Comparison of ENCODE assay signal across 8 mouse cellular contexts in genomic region chr10:78462945-78463768, GRCm38 (mm10). TPM values are rescaled to one million over a fixed set of nuclear protein-coding genes. Genes with fewer than 3 reads are reported as not detected.
DNase-seq lines count a peak whose midpoint lies in the region; ATAC-seq and TF ChIP-seq lines count a peak whose summit lies in the region.

No protein-coding gene starts in this region.

- no peak for TF ChIP-seq CTCF in kidney, postnatal 0 days (IDR thresholded peaks at IDR 0.05; ENCODE audit: low read depth)

- no peak for DNase-seq in limb, embryonic 11.5 days (ENCODE audit: low spot score)
- DNase-seq in limb, embryonic 10.5 days (ENCODE audit: low spot score): no peak
- DNase-seq in kidney, postnatal 0 days (ENCODE audit: low spot score): no peak
- DNase-seq in gastrocnemius, adult 8-10 months (ENCODE audit: low spot score in 2 of 2): no peak
- no peak for DNase-seq in thymus, postnatal 25 days
- DNase-seq in left cerebral cortex, postnatal 25 days (ENCODE audit: low spot score in 2 of 2): no peak

- H3K9ac ChIP-seq in limb, embryonic 11.5 days (ENCODE audit: low read length): no peak overlapping the region
- no peak overlapping the region for H3K9ac ChIP-seq in forebrain, embryonic 12.5 days
- no peak overlapping the region for H3K9ac ChIP-seq in kidney, postnatal 0 days (ENCODE audit: low read depth, low read length)
- peak overlapping the region; percentile 70 for H3K9ac ChIP-seq in neural tube, embryonic 15.5 days (replicated peaks)

- H3K4me2 ChIP-seq in limb, embryonic 11.5 days (ENCODE audit: low read depth, severe bottlenecking): peak overlapping the region; percentile 99; the same call in 1 of the 2 replicates
- H3K4me2 ChIP-seq in forebrain, embryonic 12.5 days: peak overlapping the region; percentile 99
- peak overlapping the region; percentile 99 for H3K4me2 ChIP-seq in kidney, postnatal 0 days (ENCODE audit: low read length)
- peak overlapping the region; percentile 82 for H3K4me2 ChIP-seq in neural tube, embryonic 15.5 days

- H3K4me3 ChIP-seq in limb, embryonic 11.5 days (ENCODE audit: low read depth, low read length): no peak overlapping the region
- H3K4me3 ChIP-seq in limb, embryonic 10.5 days: no peak overlapping the region
- no peak overlapping the region for H3K4me3 ChIP-seq in forebrain, embryonic 12.5 days (replicated peaks)
- H3K4me3 ChIP-seq in kidney, postnatal 0 days (replicated peaks; ENCODE audit: low read depth, low read length): peak overlapping the region; percentile 69
- H3K4me3 ChIP-seq in neural tube, embryonic 15.5 days (replicated peaks): peak overlapping the region; percentile 77

- intact Hi-C loops in left cerebral cortex, postnatal 25 days (cut with DNase I): loop anchor here (5.0 kb wide), 1 partner anchor 109 kb away; the partner anchor contains the start of gene Ilvbl

- ATAC-seq in limb, embryonic 11.5 days (ENCODE audit: insufficient number of reproducible peaks, low FRiP score, low TSS enrichment, low read depth): no peak
- ATAC-seq in forebrain, embryonic 12.5 days (ENCODE audit: low FRiP score): no peak
- peak; percentile 38 for ATAC-seq in kidney, postnatal 0 days (replicated peaks; ENCODE audit: low FRiP score, low read depth)
- ATAC-seq in neural tube, embryonic 15.5 days (ENCODE audit: low FRiP score): no peak

- no peak overlapping the region for H3K27ac ChIP-seq in limb, embryonic 11.5 days (replicated peaks; ENCODE audit: low read depth, low read length)
- no peak overlapping the region for H3K27ac ChIP-seq in limb, embryonic 10.5 days
- H3K27ac ChIP-seq in forebrain, embryonic 12.5 days: no peak overlapping the region
- peak overlapping the region; percentile 83 for H3K27ac ChIP-seq in kidney, postnatal 0 days
- no peak overlapping the region for H3K27ac ChIP-seq in neural tube, embryonic 15.5 days (replicated peaks)

- H3K27me3 ChIP-seq in limb, embryonic 11.5 days (ENCODE audit: control insufficient read depth, insufficient read depth, low read length): no peaks in the 10 kb centered on the region
- H3K27me3 ChIP-seq in limb, embryonic 10.5 days (ENCODE audit: low read depth, poor library complexity, severe bottlenecking): peaks cover 7% of the 10 kb centered on the region; the same call in 1 of the 2 replicates
- peaks cover 5% of the 10 kb centered on the region; the same call in 1 of the 2 replicates for H3K27me3 ChIP-seq in forebrain, embryonic 12.5 days
- no peaks in the 10 kb centered on the region for H3K27me3 ChIP-seq in kidney, postnatal 0 days (ENCODE audit: insufficient read depth, low read length)
- no peaks in the 10 kb centered on the region for H3K27me3 ChIP-seq in neural tube, embryonic 15.5 days (replicated peaks)

- no peaks in the 10 kb centered on the region for H3K9me3 ChIP-seq in limb, embryonic 11.5 days (ENCODE audit: control insufficient read depth, low read length)
- no peaks in the 10 kb centered on the region for H3K9me3 ChIP-seq in limb, embryonic 10.5 days (replicated peaks)
- no peaks in the 10 kb centered on the region for H3K9me3 ChIP-seq in forebrain, embryonic 12.5 days
- no peaks in the 10 kb centered on the region for H3K9me3 ChIP-seq in kidney, postnatal 0 days (replicated peaks; ENCODE audit: low read length)
- H3K9me3 ChIP-seq in neural tube, embryonic 15.5 days (replicated peaks): no peaks in the 10 kb centered on the region

- no peaks in the 10 kb centered on the region for H3K36me3 ChIP-seq in limb, embryonic 11.5 days (ENCODE audit: control insufficient read depth, insufficient read depth, low read length)
- no peaks in the 10 kb centered on the region for H3K36me3 ChIP-seq in limb, embryonic 10.5 days
- H3K36me3 ChIP-seq in forebrain, embryonic 12.5 days (replicated peaks): no peaks in the 10 kb centered on the region
- no peaks in the 10 kb centered on the region for H3K36me3 ChIP-seq in kidney, postnatal 0 days (ENCODE audit: insufficient read depth, low read length)
- no peaks in the 10 kb centered on the region for H3K36me3 ChIP-seq in neural tube, embryonic 15.5 days

- peaks cover 7% of the 10 kb centered on the region for H3K4me1 ChIP-seq in limb, embryonic 11.5 days (ENCODE audit: control insufficient read depth, insufficient read depth, low read length)
- peaks cover 47% of the 10 kb centered on the region for H3K4me1 ChIP-seq in limb, embryonic 10.5 days
- H3K4me1 ChIP-seq in forebrain, embryonic 12.5 days: peaks cover 9% of the 10 kb centered on the region
- peaks cover 8% of the 10 kb centered on the region; the same call in 1 of the 2 replicates for H3K4me1 ChIP-seq in kidney, postnatal 0 days (replicated peaks; ENCODE audit: insufficient read depth, low read length)
- H3K4me1 ChIP-seq in neural tube, embryonic 15.5 days: peaks cover 52% of the 10 kb centered on the region

- 89% methylated on average over 8 of the region's 8 CpGs for WGBS in limb, embryonic 11.5 days
- WGBS in limb, embryonic 10.5 days: 87% methylated on average over 8 of the region's 8 CpGs
- WGBS in forebrain, embryonic 12.5 days: 88% methylated on average over 8 of the region's 8 CpGs
- WGBS in kidney, postnatal 0 days: 76% methylated on average over 8 of the region's 8 CpGs
- 91% methylated on average over 8 of the region's 8 CpGs for WGBS in neural tube, embryonic 15.5 days

RNA-seq across cellular contexts. Expression of gene Pdxk, which starts 1.6 kb away (rescaled TPM):
- 8.3 and 9.2 TPM in 2 replicates for polyA plus RNA-seq in limb, embryonic 11.5 days (2014; fragmentation: Nextera tagmentation; extraction: Ambion mirVana)
- 11.7 and 11.8 TPM in 2 replicates for polyA plus RNA-seq in limb, embryonic 10.5 days (2016; fragmentation: Nextera tagmentation; extraction: Ambion mirVana)
- 9.0 and 10.0 TPM in 2 replicates for polyA plus RNA-seq in forebrain, embryonic 12.5 days (2016; fragmentation: Nextera tagmentation; extraction: Ambion mirVana)
- 24.0 and 25.2 TPM in 2 replicates for polyA plus RNA-seq in kidney, postnatal 0 days (2015; fragmentation: Nextera tagmentation; extraction: Ambion mirVana)
- polyA plus RNA-seq in neural tube, embryonic 15.5 days (2015; fragmentation: Nextera tagmentation; extraction: Ambion mirVana): 48.4 and 49.2 TPM in 2 replicates
- total RNA-seq in gastrocnemius, adult 8-10 months (2022): 1 to 10 TPM; 5.0 to 6.9 (median 6.3) TPM
- total RNA-seq in left cerebral cortex, postnatal 25 days (2021): 100 to 1,000 TPM; 109 to 122 TPM

RNA-seq across cellular contexts. Expression of gene Cstb, which starts 37.7 kb away (rescaled TPM):
- polyA plus RNA-seq in limb, embryonic 11.5 days (2014; fragmentation: Nextera tagmentation; extraction: Ambion mirVana): 169 TPM in 2 replicates
- polyA plus RNA-seq in limb, embryonic 10.5 days (2016; fragmentation: Nextera tagmentation; extraction: Ambion mirVana): 148 and 152 TPM in 2 replicates
- 118 and 120 TPM in 2 replicates for polyA plus RNA-seq in forebrain, embryonic 12.5 days (2016; fragmentation: Nextera tagmentation; extraction: Ambion mirVana)
- polyA plus RNA-seq in kidney, postnatal 0 days (2015; fragmentation: Nextera tagmentation; extraction: Ambion mirVana): 402 and 433 TPM in 2 replicates
- polyA plus RNA-seq in neural tube, embryonic 15.5 days (2015; fragmentation: Nextera tagmentation; extraction: Ambion mirVana): 97.0 and 207 TPM in 2 replicates
- 10 to 100 TPM in 3 of 4 experiments, 1 to 10 TPM in 1; 7.8 to 12.6 (median 11.0) TPM for total RNA-seq in gastrocnemius, adult 8-10 months (2022)
- 10 to 100 TPM; 39.5 to 42.4 TPM for total RNA-seq in left cerebral cortex, postnatal 25 days (2021)

RNA-seq across cellular contexts. Expression of gene Rrp1, which starts 50.3 kb away (rescaled TPM):
- 272 and 283 TPM in 2 replicates for polyA plus RNA-seq in limb, embryonic 11.5 days (2014; fragmentation: Nextera tagmentation; extraction: Ambion mirVana)
- polyA plus RNA-seq in limb, embryonic 10.5 days (2016; fragmentation: Nextera tagmentation; extraction: Ambion mirVana): 355 and 359 TPM in 2 replicates
- 326 and 329 TPM in 2 replicates for polyA plus RNA-seq in forebrain, embryonic 12.5 days (2016; fragmentation: Nextera tagmentation; extraction: Ambion mirVana)
- 232 and 262 TPM in 2 replicates for polyA plus RNA-seq in kidney, postnatal 0 days (2015; fragmentation: Nextera tagmentation; extraction: Ambion mirVana)
- polyA plus RNA-seq in neural tube, embryonic 15.5 days (2015; fragmentation: Nextera tagmentation; extraction: Ambion mirVana): 413 and 414 TPM in 2 replicates
- total RNA-seq in gastrocnemius, adult 8-10 months (2022): 10 to 100 TPM; 54.6 to 63.3 (median 59.5) TPM
- 100 to 1,000 TPM; 349 to 350 TPM for total RNA-seq in left cerebral cortex, postnatal 25 days (2021)

RNA-seq across cellular contexts. Expression of gene Olfr1358, which starts 54.1 kb away (rescaled TPM):
- polyA plus RNA-seq in limb, embryonic 11.5 days (2014; fragmentation: Nextera tagmentation; extraction: Ambion mirVana): not detected in 2 replicates
- not detected in 2 replicates for polyA plus RNA-seq in limb, embryonic 10.5 days (2016; fragmentation: Nextera tagmentation; extraction: Ambion mirVana)
- not detected in 2 replicates for polyA plus RNA-seq in forebrain, embryonic 12.5 days (2016; fragmentation: Nextera tagmentation; extraction: Ambion mirVana)
- not detected in 2 replicates for polyA plus RNA-seq in kidney, postnatal 0 days (2015; fragmentation: Nextera tagmentation; extraction: Ambion mirVana)
- not detected in 2 replicates for polyA plus RNA-seq in neural tube, embryonic 15.5 days (2015; fragmentation: Nextera tagmentation; extraction: Ambion mirVana)
- total RNA-seq in gastrocnemius, adult 8-10 months (2022): not detected
- total RNA-seq in left cerebral cortex, postnatal 25 days (2021): not detected

Comparison
In these comparisons a context has a peak if more than half of its experiments do, and no peak if none do; other contexts are left out.
1. H3K4me3 ChIP-seq: peak in kidney, postnatal 0 days (single experiment) and neural tube, embryonic 15.5 days (single experiment); none in limb, embryonic 11.5 days (single experiment), limb, embryonic 10.5 days (single experiment) and forebrain, embryonic 12.5 days (single experiment).
2. Peak in every context shown above with its lines, with median percentiles within 50 percentile points of each other: H3K4me2 ChIP-seq.